Mouse (Mus musculus) megakaryocyte-erythroid progenitor cell, adult 5-6 weeks (primary cell): Measurements from ENCODE around the gene Glis3. TPM values are rescaled to one million over a fixed set of nuclear protein-coding genes. Genes with fewer than 3 reads are reported as not detected.

Source experiments
- ATAC-seq: replicated peaks from 2 replicates; pipeline ENCODE4 v1.8.0; 2016; ENCODE audit warnings: mild to moderate bottlenecking, inconsistent platforms; ENCODE audit not compliant: severe bottlenecking, poor library complexity, low FRiP score, low TSS enrichment
- total RNA-seq, 2 experiments: library from RNA; stranded (forward) in 1 of 2; stranded (reverse) in 1 of 2; fragments of 200-1000, 215-1000 nt in 1 of 2; fragments of >200 nt in 1 of 2; fragmentation: Nextera tagmentation in 1 of 2; gene quantifications; 2 replicates each; pipeline ENCODE4 v1.2.3; 2014 to 2017

Glis3 gene
- total RNA-seq, 2 experiments from 2014 or later: 0.37 to 0.80 TPM

DNA sequence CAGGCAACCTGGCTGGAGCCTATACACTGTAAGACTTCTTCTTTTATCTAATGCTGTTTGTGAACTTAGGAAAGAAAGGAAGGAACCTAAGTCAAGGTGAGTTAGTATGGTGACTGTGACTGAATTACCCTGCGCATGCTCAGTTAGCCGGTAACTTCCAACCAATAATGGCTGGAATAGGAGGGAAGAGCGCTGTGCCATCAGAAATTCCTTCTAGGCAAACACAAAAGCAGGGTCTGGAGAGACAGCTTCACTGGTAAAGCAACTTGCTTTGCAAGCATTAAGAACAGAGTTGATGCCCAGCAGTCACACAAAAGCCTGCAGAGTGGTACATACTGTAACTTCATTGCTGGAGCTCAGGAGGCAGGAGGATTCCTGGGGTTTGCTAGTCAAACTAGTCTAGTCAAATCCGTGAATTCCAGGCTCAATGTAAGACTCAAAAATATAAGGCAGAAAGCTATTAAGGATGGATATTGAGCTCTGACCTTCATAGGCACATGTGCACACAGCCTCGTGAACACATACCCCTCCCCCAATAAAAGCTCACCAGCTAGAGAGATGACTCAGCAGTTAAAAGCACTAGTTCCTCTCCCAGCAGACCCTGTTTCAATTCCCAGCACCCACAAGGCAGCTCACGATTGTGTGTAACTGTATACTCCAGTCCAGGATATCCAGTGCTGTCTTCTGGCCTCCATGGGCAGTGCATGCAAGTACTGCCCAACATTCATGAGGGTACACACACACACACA, 124.5 kb downstream of the Glis3 start:
- ATAC-seq: no peak

DNA sequence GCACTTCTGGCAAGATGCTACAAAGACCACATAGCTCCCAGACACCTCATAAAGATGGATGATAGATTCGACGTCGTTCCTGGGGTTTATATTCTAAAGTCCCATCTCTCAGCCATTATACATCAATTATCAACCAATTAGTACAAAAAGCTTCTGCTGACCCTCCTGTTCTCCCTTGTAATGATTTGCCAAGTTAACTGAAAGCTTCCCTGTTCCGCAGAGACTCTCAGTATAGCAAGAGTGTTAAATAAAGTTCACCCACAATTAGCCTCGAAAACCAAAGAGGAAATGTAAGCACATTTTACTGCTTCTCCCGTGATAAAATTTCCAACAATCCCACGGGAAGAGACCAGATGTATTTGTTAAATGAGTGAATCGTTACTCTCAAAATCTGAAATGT, 129.3 kb downstream of the Glis3 start:
- ATAC-seq: no peak

DNA sequence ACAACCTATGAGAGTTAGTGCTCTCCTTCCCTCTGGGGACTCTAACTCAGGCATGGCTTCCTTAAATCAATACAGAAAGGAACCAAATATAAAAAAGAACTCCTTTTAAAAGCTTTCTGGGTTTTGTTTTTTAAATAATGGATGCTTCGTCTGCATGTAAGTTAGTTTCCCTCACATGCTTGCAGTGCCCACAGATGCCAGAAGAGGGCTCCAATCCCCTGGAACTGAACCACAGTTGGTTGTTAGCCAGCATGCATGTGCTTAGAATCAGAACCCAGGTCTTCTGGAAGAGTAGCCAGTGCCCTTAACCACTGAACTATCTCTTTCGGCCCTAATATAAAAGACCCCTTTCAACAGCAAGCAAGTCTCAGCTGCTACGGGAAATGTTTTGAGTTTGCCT, 132.9 kb downstream of the Glis3 start:
- ATAC-seq: no peak

DNA sequence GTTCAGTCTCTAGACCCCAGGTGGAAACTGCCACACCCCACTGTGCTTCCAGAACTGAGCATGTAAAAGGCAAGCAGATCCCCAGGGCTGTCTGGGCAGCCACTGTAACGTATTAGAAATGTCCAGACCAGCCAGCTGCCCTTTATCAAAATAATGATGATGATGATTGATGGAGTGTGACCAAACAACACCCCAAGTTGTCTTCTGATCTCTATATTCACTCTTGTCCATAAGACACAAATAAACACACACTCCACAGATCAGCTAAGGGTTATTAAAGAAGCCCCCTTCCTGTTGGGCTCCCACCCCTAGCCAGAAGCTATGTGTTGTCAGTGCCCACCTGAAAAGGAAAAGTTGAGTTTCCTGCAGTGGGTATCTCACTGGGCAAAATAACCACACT, 134.4 kb downstream of the Glis3 start:
- ATAC-seq: no peak

DNA sequence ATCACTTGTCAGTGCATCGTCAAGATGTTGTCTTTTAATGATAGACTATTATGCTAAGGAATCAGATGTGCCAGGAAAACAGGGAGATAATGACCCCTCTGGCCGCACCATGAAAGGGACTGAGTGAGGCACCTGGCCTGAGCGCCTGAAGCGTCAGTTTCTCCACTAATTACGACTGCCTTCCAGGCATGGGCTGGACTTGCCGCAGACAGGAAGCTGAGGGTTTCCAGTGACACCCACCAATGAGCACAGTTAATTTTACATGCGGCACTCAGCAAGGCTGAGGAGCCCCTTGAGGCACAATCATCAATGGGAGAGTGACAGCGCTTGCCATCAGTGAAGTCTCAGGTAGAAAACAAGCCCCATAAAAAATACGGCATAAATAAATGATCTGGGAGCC, 141.1 kb downstream of the Glis3 start:
- ATAC-seq: no peak

DNA sequence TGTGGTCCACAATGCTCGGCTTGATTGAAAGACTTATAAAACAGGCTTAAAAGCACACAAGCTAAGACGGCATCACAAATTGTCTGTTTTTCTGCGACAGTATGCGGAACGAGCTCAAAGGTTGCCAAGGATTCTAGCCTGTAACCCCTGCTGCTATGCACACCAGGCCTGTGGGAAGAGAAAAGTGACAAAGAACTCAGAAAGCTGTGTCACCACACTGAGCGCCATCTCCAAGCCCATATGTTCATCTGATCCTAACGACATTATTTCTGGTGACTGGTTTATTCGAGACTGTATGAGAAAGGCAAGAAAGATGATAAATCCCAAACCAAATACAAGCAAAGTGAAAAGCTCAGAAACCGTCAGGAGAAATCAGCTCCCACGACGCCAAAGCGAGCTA, 144.9 kb downstream of the Glis3 start:
- no peak for ATAC-seq

DNA sequence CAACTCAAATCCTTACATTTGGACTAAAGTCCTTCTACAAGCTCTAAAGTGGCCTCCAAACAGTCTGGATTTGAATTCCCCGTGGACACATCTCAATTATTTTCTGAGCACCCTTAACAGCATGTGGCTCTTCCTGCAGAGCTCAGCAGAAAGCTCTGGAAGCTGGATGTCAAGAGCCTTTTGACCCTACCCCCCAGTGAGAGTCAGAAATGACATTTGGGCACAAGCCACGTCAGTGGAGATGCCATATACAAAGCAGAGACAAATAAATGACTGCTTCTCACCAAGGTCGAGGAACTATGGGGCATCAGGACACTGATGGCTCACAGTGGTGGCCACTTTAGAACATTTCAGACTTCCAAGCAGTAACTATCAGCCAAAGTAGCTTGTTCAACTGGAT, 146.3 kb downstream of the Glis3 start:
- no peak for ATAC-seq

DNA sequence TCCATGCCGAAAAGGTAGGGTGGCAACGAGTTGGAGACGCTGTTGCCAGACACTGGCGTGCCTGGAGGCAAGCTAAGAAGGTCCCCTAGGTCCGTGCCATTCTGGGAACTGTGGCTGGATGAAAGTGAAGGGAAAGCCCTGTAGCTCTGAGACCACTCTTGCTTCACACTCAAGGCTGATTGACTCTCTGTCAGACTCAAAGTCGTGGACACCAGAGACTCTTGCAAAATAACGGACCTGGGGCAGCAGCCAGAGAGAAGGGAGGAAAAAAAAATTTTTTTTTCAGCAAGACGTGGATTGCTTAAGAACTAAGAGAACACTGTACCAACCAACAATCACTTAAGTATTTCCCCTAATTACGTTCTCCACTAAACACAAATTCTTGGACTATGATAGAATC, 148.1 kb downstream of the Glis3 start:
- ATAC-seq: no peak

DNA sequence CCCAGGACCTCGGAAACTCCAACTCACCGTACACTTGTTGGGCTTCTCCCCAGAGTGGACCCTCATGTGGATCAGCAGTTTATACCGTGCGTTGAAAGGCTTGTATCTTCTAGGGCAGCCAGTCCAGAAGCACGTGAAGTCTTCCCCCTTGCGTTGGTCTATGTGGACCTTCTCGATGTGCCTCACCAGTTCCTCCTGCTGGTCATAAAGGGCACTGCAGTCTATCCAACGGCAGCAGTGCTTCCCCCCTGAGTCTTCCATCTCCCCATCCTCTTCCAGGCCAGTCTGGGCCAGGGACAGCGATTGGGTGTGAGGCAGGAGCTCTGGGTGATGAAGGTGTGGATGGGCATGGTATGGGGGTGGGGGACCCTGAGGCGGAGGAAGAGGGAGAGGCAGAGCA, 149.0 kb downstream of the Glis3 start:
- peak; percentile 71; the same call in 1 of the 2 replicates for ATAC-seq

DNA sequence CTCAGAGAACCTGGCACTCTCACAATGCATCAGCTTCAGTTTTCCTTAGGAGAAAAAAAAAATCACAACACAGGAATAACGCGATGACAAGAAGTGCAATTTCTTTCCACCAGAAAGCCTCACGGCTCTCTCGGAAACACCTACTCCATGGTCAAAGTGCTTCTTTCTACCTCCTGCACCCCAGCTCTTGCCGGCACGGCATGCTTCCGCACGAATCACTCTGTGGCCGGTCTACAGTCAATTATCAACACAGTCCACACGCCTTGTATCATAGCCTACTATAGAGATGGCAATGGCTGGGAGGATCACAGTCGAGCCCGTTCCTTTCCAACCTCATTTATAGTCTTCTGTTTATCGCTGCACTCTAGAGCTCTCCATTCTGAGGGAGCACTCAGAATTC, 150.9 kb downstream of the Glis3 start:
- ATAC-seq: no peak

DNA sequence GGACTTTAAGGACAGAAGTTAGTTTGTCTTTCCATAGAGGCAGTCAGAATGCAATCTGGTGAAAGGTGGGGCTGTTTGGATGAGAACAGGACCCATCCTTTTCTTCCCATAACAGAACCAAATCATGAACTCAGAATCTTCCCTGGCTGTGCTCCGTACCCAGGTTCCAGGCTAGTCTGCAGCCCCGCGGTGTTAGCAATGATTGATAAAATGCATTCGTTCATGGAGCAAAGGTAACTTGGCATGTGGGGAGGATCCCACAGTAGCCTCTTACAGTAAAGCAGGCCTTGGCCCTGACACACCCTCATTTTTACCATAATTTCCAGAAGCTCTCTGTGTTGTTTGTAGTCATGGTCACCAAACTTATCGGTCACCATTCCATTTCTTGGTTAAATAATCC, 152.4 kb downstream of the Glis3 start:
- ATAC-seq: no peak

DNA sequence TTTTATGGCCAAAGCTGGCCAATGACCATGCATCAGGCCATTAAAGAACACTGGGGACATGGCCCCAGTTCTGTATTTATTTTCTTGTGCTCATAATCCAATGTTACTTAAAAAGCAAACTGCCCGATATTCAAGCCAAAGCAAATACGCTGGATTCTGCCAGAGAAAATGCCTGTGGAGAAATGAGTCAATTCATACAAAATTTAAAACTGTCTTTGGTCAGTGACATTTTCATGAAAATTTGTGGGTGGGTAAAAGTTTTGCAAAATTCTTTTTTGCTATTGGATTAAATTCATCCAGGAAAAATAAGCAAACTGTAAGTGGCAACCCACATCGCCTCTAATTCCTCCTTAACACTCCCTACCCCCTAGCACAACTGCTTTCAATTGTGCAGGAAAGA, 154.5 kb downstream of the Glis3 start:
- no peak for ATAC-seq

DNA sequence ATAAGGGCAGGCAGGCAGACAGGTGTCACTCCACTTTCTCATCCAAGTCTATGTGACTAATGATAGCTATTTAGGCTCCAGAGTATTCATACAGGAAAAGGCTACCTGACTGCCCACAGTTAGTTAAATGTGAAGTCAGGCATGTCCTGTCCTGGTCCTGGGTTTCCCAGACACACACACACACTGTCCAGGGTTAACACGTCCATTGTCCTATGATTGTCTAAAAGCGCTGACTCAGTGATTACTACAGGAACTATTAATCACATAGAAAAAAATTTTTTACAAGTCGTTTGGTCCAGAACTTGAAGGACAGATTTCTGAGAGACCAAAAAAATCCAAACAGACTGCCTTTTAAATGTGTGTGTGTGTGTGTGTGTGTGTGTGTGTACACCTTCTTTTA, 157.6 kb downstream of the Glis3 start:
- no peak for ATAC-seq

DNA sequence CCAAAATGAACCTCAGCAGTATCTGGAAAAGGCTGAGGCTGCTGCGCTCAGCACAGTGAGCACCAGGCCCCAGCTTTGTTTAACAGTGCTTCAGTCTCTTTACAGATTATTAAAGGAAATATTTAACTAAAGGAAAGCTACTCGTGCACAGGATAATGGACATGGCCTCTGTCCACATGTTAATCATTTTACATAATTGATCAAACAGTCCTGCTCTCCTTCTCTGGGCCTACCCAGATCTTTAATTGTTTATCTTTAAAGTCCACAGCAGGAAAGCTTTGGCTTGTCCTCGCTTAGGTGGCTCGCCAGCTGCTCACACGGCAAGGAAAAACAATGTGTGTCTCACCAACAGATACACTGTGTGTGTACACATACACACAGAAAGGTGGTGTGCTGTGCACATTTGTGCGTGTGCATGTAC, 159.1 kb downstream of the Glis3 start:
- no peak for ATAC-seq

DNA sequence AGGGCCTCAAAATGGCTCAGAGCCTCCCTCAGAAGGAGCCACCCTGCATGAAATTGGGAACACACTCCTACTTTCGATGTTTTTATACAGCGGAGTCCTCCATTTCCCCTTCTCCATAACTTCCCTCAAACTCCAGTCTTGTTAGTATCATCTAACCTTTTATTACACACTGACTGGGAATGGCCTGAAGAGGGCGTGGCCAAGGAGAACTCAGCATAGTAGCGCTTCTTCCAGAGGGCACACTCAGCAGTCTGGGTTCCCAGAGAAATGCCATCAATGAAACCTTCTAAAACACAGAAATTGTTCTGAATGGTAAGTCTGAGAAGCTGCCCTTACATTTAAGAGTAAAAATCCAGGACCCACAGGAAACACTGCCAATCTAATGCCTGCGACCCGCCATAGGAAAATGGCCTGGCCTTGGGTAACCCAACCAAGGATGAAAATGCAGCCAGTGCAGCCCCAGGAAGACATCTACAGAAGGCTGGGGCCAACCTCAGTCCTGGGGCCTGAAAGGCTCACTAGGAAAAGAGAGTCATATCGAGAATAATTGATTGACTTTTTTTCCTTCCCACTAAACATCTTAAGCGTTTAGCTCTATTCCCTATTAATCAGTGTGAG, 159.6 kb downstream of the Glis3 start:
- ATAC-seq: no peak

DNA sequence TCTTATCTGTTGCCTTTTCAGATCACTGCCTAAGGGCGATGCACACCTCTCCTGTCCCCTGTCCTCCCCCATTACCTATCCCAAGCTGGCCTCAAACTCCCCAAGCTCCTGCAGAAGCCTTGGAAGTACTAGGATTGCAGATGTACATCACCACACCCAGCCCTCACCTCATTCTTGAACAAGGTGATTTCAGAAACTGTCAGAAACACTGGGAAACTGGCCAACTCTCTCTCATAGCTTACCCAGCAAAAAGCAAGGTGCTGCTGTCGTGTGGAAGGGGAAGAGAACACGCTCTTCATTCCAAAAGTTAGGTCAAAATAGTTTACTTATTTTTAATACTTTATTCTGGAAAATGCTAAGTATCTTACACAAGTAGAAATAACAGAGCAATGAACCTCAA, 160.6 kb downstream of the Glis3 start:
- no peak for ATAC-seq

DNA sequence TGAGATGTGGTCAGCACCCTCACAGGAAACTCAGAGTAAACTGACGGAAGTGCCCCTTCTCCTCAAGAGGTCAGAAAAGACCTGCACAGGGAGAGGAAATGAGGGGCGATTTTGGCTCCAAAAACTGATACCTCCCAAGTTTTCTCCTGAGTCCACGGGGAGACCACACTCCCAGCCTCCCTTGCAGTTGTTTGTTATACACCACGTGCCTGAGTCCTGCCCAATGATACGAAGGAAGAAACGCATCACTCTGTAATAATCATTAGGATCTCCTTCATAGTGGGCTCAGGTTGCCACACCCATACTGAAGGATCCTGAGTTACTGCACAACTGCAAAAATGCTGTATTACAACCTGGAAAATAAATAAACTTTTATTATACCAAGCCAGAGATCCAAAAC, 161.0 kb downstream of the Glis3 start:
- no peak for ATAC-seq

DNA sequence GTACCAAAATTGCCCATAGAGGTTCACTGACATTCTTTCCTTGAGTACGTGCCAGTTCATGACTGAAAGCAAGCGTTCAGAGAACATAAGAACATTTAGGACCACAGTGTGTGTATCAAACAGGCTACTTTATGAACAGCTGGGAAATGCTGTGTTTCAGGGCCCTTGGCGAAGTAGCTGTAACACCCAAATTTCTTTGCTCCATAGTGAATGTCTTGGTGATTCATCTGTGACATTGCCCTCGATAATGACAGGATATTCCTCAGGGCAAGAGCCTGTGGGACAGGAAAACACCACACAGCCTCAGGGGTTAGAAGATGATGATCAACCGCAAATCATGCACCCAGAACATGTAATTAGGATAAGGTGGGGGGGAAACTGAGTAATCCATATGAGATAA, 161.6 kb downstream of the Glis3 start:
- ATAC-seq: no peak

DNA sequence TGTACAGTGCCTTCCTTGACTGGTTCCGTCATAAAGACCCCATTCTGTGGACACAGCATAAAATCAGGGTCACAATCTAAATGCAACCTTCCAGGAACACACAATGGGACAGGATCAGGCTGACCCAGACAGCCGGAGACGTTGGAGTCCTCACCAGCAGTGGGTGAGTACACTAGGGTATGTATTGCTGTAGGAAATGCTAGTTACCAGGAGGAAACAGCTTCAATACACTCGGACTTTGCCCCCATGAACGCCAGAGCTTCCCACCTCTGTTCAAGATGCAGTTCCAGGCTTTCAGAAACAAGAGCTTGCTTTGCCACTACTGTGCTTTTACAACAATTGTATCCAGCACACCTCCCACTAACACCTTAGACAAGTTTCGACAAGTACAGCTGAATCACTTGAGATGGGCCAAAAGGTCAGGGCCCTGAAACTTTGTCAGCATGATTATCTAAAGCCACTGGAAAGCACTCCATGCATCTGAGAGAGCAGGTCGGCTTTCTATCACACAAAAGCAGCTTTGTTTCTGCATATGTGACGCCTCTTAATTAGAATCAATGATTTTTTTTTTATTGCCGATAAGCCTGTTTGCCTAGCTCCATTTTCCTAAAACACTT, 162.3 kb downstream of the Glis3 start:
- ATAC-seq: no peak

DNA sequence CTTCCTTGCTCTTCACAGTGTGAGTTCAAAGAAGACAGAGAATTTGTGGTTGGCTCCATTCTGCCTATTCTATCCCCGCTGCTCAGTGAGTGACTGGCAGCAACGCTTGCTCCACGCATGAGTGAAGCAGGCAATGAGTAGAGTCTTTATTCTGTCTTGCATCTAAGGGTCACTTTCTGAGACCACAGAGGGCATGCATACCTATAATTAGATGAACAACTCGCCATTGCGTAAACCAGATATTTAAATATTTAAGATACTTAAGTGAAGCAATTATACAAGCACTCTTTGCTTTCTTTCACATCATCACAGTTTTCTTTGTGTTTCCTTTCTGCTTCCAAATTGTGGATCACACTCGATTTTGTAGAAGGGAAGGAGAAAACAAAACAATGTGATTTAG, 163.4 kb downstream of the Glis3 start:
- no peak for ATAC-seq

DNA sequence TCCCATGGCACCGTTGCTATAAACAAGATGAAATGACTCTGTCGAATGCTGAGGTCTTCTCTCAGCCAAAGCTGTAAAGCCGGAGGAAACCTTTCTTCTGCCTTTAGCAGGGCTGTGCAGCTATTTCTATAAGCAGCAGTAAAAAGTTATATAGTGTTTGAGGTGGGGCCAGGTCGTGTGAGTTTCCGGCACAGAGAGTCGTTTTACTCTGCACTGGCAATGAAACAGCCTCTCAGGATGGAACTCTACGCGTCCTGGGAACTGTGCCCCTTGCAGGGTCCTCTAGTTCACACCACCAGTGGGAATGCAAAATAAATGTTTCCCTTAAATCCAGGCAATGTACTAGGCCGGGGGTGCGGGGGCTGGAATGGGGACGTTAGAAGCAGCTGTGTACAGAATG, 167.4 kb downstream of the Glis3 start:
- ATAC-seq: no peak
